Mouse (Mus musculus) MEL-GATA-1-ER (cell line): Measurements from ENCODE around the gene Dhrs7b.

Experiments
- DNase-seq: peaks from one replicate; pipeline ENCODE4 v3.0.0-alpha.2; 2012; ENCODE audit warnings: low read depth; ENCODE audit errors: extremely low read depth

Gene Dhrs7b

GRCm38 (mm10) chr11:60895915-60896314 is 65.5 kb downstream of the Dhrs7b start:
- DNase-seq = no peak

GRCm38 (mm10) chr11:60902001-60902400 is 71.6 kb downstream of the Dhrs7b start:
- DNase-seq = no peak

- DNase-seq = no peak
These were observed 72.1 kb downstream of the Dhrs7b start for GRCm38 (mm10) chr11:60902486-60902885.

GRCm38 (mm10) chr11:60903661-60904061 is 73.2 kb downstream of the Dhrs7b start:
- DNase-seq = no peak

- DNase-seq = no peak
These were observed 75.1 kb downstream of the Dhrs7b start for GRCm38 (mm10) chr11:60905407-60906120.

GRCm38 (mm10) chr11:60906449-60906848 is 76.0 kb downstream of the Dhrs7b start:
- DNase-seq = no peak

GRCm38 (mm10) chr11:60908073-60908472 is 77.6 kb downstream of the Dhrs7b start:
- DNase-seq = no peak

GRCm38 (mm10) chr11:60909626-60910025 is 79.2 kb downstream of the Dhrs7b start:
- no peak for DNase-seq
